Mouse (Mus musculus) E14TG2a.4 (cell line): ENCODE measurements around the gene Slc52a3.

Experiments
- CTCF ChIP-seq: conservative IDR thresholded peaks from 2 replicates; pipeline ENCODE4 v1.5.1; 2014; ENCODE audit warnings: low read length
- NANOG ChIP-seq: IDR thresholded peaks from 2 replicates; pipeline ENCODE4 v1.6.1; 2014; ENCODE audit warnings: borderline replicate concordance, low read length, mixed read lengths

- TF ChIP-seq CTCF (peak; percentile 90), NANOG (no peak)
Measured at GRCm38 (mm10) chr2:152020255-152020654, 23.9 kb downstream of the Slc52a3 start.
